Mouse (Mus musculus) erythroid progenitor cell, adult 5-6 weeks (primary cell): ENCODE measurements at regions not wholly inside any gene's neighbourhood (a gene's known extent, or its start where the extent isn't known, plus 50 kb on each side); places are given as distances from the start of the nearest gene placed in this dataset.
"Not testable (repeated sequence)": the region's sequence is repeated elsewhere in the genome, so short reads cannot be mapped to it uniquely, and the experiment has no call there.

Experiments
- ATAC-seq: replicated peaks from 2 replicates; pipeline ENCODE4 v1.8.0; 2016; ENCODE audit warnings: moderate number of reproducible peaks, mild to moderate bottlenecking, moderate TSS enrichment, inconsistent platforms; ENCODE audit not compliant: poor library complexity, low FRiP score, severe bottlenecking

- no peak for ATAC-seq
Observed at GRCm38 (mm10) chr2:92787925-92788410, 126.9 kb upstream of the Syt13 start.

GRCm38 (mm10) chr2:92788875-92789274, 126.0 kb upstream of the Syt13 start:
- no peak for ATAC-seq

- no peak for ATAC-seq
Observed at GRCm38 (mm10) chr2:92790374-92790773, 124.5 kb upstream of the Syt13 start.

GRCm38 (mm10) chr2:92799770-92800169, 115.1 kb upstream of the Syt13 start:
- no peak for ATAC-seq

GRCm38 (mm10) chr2:92800667-92801066, 114.2 kb upstream of the Syt13 start:
- ATAC-seq, result no peak

DNA sequence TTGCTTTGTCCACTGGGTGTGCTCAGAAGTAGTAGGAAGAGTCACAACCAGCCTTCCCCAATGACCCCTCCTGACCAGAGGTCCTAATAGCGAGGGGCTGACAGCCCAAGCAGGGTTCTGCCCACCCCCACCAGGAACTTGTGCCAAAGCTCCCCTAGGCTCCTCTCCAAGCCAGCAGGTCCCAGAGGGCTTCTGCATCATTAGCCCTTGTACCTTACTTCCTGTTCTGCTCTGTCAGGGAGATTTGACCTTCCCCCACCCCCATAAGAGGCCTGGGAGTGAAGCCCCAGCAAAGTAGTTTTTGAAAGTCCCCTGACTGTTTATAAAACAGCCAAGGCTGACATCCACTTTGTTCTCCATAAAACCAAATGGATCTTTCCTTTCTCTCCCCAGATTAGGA, 110.0 kb upstream of the Syt13 start:
- no peak for ATAC-seq

DNA sequence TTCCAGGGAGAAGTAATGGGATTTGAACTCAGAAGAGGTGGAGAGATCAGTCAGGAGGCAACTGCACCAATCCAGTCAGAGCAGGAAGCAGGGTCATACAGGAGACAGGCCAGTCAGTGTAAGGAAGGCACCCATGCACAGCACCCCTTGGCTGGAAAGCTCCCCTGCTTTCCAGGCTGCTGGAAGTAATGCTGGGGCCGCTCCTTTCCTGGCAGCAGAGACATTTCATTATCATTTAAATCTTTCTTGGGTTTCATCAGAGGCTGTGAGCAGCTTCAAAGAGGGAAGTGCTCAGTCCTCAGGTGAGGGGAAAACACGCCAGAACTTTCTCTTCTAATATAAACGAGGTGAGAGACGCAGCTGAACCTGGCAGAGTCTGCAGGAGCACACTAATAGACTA, 109.1 kb upstream of the Syt13 start:
- ATAC-seq, result no peak

GRCm38 (mm10) chr2:92806481-92807195, 108.3 kb upstream of the Syt13 start:
- ATAC-seq, result no peak

DNA sequence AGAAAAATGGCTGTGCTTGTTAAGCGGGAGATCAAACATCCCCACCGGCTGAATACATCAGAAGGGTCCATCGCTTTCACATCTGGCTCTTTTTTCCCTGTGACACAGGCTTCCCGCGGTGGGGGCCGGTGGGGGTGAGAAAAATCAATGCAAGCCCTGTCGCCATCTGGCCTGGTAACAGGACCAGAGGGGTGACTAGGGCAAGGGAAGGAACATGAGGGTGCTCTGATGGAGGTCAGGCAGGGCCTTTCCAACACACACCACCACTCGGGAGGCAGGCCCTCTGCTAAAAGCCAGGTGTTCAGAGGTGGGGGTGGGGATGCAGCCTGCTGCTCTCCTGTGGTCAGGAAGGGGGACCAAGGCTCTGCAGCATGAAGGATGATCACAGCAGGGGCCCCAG, 107.5 kb upstream of the Syt13 start:
- ATAC-seq, result no peak

GRCm38 (mm10) chr2:92808121-92808520, 106.8 kb upstream of the Syt13 start:
- ATAC-seq, result no peak

DNA sequence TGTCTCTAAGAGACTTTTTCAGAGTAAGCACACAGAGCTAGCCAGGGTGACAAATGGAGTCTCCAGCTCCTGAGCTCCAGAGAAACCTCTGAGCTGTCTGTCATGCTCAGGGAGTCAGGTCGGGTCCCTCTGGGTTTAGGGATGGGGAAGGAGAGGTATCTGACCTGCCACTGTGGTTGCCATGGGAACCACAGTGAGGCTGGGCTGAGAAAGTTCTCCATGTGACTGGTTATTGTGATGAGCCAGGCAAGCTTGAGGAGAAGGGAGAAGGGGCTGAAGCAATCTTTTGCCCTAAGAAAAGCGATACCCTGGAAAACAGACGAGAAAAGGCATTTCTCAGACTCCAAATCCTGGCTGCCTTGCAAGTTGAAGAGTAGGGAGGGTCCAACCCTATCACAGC, 105.7 kb upstream of the Syt13 start:
- ATAC-seq, result no peak

GRCm38 (mm10) chr2:92809681-92810323, 105.1 kb upstream of the Syt13 start:
- no peak for ATAC-seq

DNA sequence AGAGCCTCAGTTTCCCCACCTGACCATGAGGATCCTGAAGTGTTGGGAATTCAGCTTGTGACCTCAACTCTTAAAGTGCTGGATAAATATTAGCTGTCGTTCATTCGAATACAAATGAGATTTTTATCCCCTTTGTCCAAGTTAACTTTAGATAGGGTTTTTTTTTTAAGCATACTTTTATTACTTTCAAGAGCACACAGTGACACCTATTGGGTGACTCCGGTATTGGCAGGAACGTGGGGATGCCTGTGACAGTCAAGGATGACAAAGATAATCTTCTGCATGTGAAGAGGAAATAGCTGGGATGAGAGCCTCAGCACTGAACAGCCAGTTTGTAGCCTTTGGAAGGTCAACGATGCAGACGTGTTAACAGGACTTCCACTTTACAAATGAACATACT, 103.9 kb upstream of the Syt13 start:
- ATAC-seq, result not testable (repeated sequence)

DNA sequence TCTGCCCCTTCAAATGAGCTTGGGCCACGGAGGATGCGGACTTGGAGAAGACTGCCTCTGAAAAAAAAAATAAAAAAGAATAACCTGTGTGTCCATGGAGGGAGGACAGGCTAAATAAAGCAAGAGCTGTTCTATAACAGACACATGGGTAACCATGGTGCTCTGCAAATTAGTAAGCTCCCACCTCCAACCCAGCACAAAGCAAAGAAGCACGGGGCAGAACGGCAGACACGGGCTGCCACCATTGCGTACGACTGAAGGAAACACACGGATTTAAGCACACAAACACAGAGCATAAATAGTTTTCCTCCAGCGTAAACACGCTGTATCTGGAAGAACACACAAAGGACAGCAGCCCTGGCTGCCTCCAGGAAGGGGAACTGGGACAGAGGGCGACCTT, 101.9 kb upstream of the Syt13 start:
- ATAC-seq, result no peak

DNA sequence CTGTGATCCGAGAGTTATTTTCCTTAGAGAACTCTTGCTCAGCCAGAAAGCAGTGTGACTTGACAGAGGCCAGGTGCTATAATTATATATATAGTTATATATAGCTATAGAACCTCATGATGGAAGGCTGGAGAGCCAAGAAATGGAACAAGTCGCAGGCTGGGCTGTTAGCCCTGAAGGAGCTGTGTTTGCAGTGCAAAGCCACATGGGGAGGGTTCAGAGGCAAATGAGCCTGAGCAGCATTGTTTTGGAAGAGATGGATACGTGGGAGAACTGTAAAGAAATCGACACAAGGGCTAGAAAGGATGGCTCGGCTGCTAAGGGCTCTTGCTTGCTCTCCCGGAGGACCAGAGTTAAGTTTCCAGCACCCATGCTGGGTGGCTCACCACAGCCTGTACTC, 95.3 kb upstream of the Syt13 start:
- ATAC-seq, result no peak

- ATAC-seq, result no peak
Observed at GRCm38 (mm10) chr2:92824325-92824724, 90.6 kb upstream of the Syt13 start.

DNA sequence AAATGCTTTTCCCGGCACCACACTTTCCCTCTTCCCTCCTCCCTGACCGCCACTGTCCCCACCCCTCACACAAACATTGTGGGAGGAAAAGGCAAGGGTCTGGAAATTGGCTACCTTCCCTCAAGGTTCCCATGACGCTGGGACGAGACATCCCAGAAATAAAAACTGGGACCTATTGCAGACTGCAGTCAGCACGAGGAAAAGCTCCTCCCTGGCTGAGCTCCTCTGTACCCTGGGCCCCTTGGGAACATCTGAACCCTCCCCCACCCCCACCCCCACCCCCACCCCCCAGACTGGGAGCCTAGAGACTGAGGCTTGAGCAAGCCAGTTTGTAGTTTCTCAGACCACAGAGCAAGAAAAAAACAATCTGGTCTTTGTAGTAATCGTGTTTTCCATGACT, 89.5 kb upstream of the Syt13 start:
- ATAC-seq, result no peak

DNA sequence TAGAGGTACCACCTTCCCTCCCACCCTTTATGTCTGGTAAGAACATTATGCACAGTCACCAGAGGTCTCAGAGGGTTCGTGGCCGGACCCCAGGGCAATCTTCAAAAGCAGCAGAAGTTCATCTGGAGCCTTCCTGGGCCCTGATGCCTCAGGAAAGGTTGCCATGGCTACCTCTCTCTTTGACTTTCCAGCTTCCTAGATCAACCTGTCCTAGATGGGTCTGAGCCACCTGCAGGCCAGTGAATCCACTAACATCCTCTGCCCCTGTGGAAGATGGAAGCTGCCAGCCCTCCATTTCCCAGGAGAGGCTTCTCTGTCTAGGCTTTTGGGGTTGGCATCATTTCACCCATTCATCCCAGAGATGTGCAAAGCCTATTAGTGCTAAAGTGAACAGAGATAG, 84.8 kb upstream of the Syt13 start:
- ATAC-seq, result no peak

DNA sequence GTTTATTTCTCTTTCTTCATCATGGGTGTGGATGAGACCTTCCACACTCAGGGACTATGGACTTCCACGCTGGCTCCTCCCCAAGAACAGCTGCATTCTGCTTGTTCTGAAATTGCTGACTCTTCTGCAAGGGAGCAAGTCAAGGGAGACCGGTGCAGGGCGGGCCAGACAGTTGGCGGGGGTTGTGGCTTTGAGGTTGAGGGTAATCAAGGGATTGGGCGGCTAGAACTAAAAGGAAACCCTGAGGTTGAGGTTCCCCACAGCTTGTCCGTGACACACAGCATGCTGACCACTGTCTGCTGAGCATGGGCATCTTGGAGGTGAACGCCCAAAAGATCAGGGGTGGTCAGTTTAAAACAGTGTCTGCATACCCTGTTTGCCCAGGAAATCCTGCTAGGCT, 83.1 kb upstream of the Syt13 start:
- no peak for ATAC-seq

- no peak for ATAC-seq
Observed at GRCm38 (mm10) chr2:92836203-92836602, 78.7 kb upstream of the Syt13 start.

DNA sequence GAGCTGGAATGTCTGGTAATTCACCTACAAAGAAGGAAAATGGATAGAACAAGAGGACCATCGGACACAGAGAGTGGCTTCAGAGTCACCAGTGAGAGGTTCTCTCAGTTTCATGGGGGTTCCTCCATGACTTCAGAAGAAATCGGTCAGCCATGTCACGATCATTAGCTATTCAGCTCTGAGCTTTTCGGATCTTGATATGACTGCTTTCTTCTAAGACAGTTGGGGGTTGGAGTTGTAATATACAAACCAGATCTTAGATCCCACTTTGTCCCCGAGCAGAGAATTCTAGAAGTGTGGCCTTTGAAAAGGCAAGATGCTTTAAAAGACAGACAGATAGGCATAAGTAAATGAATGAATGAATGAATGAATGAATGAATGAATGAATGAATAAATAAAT, 76.9 kb upstream of the Syt13 start:
- ATAC-seq, result no peak

- ATAC-seq, result no peak
Observed at GRCm38 (mm10) chr2:92840009-92840408, 74.9 kb upstream of the Syt13 start.
